Mouse (Mus musculus) heart, embryonic 11.5 days (tissue): ENCODE data around the gene Hist1h4f. TPM values are rescaled to one million over a fixed set of nuclear protein-coding genes. Genes with fewer than 3 reads are reported as not detected.
A peak's percentile ranks its signal among the peaks of the same experiment; 100 is the strongest.

Experiments
- ATAC-seq: fragments of 200-750 bp; cut with Nextera tagmentation; replicated peaks from 2 replicates; pipeline ENCODE4 v1.8.0; 2017; ENCODE audit warnings: moderate library complexity; ENCODE audit not compliant: insufficient number of reproducible peaks, low FRiP score, low TSS enrichment
- H3K27ac ChIP-seq: fragments of 300-500 bp; sonication (generic); 2 replicates; pipeline ENCODE4 v1.5.1; 2014; ENCODE audit warnings: mild to moderate bottlenecking, low read depth, low read length
- H3K27me3 ChIP-seq: fragments of 300-500 bp; sonication (generic); 2 replicates; pipeline ENCODE4 v1.6.1; 2014; ENCODE audit warnings: mild to moderate bottlenecking, low read length, mixed read lengths; ENCODE audit not compliant: control insufficient read depth, insufficient read depth
- H3K36me3 ChIP-seq: fragments of 300-500 bp; sonication (generic); 2 replicates; pipeline ENCODE4 v1.6.1; 2014; ENCODE audit warnings: mild to moderate bottlenecking, low read length, moderate library complexity, mixed read lengths; ENCODE audit not compliant: control insufficient read depth, insufficient read depth
- H3K4me1 ChIP-seq: fragments of 300-500 bp; sonication (generic); 2 replicates; pipeline ENCODE4 v1.6.1; 2014; ENCODE audit warnings: low read length; ENCODE audit not compliant: control insufficient read depth, insufficient read depth
- H3K4me2 ChIP-seq: fragments of 300-500 bp; sonication (generic); 2 replicates; pipeline ENCODE4 v1.6.1; 2014; ENCODE audit warnings: mild to moderate bottlenecking, moderate library complexity
- H3K4me3 ChIP-seq: fragments of 300-500 bp; sonication (generic); 2 replicates; pipeline ENCODE4 v1.5.1; 2014; ENCODE audit warnings: low read depth, low read length
- H3K9ac ChIP-seq: fragments of 300-500 bp; sonication (generic); 2 replicates; pipeline ENCODE4 v1.6.1; 2014; ENCODE audit warnings: mild to moderate bottlenecking, low read depth, low read length, moderate library complexity
- H3K9me3 ChIP-seq: fragments of 300-500 bp; sonication (generic); replicated peaks from 2 replicates; pipeline ENCODE4 v1.6.1; 2016; ENCODE audit warnings: low read length; ENCODE audit not compliant: control insufficient read depth
- WGBS: fragments of 180-500 bp; shearing (Covaris S2); extraction: QIAGEN DNeasy Blood & Tissue Kit; methylation state at CpG from one replicate; pipeline ENCODE4 v1.1.7; 2014; ENCODE audit not compliant: insufficient replicate concordance; 5-methylcytosine and 5-hydroxymethylcytosine counted together
- polyA plus RNA-seq: library from polyadenylated mRNA; unstranded; fragments of >200 nt; fragmentation: Nextera tagmentation; extraction: Ambion mirVana; gene quantifications from 2 replicates; pipeline ENCODE4 v1.2.1, GENCODE M21; 2014

The Hist1h4f gene
- polyA plus RNA-seq, 1 experiment from 2014 or later: not detected

DNA sequence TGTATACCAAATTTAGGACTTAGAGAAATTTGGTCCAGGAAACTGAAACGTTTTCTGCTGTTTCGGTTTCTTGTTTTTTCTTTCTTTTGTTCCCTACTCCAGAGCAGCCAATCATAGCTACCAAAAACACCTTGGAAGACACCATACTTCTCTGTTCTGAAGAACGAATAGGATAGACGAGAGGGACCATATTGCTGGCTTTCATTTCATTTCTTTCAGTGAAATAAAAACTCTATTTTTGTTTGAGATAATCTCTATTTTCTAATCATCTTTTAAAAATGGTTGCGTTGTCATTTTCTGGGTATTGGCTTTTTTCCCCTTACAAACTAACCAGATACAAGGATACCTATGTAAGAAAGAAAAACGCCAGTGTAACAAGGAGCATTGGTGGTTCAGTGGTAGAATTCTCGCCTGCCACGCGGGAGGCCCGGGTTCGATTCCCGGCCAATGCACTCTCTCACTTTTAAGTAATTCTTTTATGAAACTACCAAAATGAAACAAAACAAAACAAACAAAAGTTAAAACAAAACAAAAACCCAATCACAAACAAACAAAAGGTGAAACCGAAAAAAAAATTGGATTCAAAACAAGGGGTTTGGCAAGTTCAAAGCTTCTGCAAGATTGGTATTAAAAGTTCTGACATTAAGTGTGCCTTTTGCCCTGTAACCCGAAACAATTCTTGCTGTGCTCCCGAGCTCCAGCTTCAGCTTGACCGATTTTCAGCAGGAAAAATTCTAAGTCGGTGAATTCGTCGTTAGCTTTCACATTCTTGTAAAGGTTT, 34.4 kb downstream of the Hist1h4f start:
- H3K27ac ChIP-seq: peak overlapping the region; percentile 54; the same call in 1 of the 2 replicates
- WGBS: under 1% methylated on average over 19 of the region's 19 CpGs
- H3K4me1 ChIP-seq: no peaks in the 10 kb centered on the region
- H3K36me3 ChIP-seq: no peaks in the 10 kb centered on the region
- H3K27me3 ChIP-seq: no peaks in the 10 kb centered on the region
- H3K4me3 ChIP-seq: peak overlapping the region; percentile 47
- H3K9ac ChIP-seq: peak overlapping the region; percentile 54; the same call in 1 of the 2 replicates
- H3K4me2 ChIP-seq: peak overlapping the region; percentile 91
- peak; percentile 67 for ATAC-seq
- no peaks in the 10 kb centered on the region for H3K9me3 ChIP-seq

GRCm38 (mm10) chr13:23515826-23516620, 35.4 kb downstream of the Hist1h4f start:
- no peak overlapping the region for H3K27ac ChIP-seq
- no peaks in the 10 kb centered on the region for H3K36me3 ChIP-seq
- no peaks in the 10 kb centered on the region for H3K9me3 ChIP-seq
- peak overlapping the region; percentile 59; the same call in 1 of the 2 replicates for H3K9ac ChIP-seq
- ATAC-seq: no peak
- WGBS: 47% methylated on average over 15 of the region's 15 CpGs
- no peaks in the 10 kb centered on the region for H3K4me1 ChIP-seq
- H3K4me3 ChIP-seq: peak overlapping the region; percentile 47
- H3K27me3 ChIP-seq: no peaks in the 10 kb centered on the region
- peak overlapping the region; percentile 91 for H3K4me2 ChIP-seq

GRCm38 (mm10) chr13:23515281-23515680, 36.2 kb downstream of the Hist1h4f start:
- Histone ChIP-seq H3K4me1 (peaks cover 3% of the 10 kb centered on the region; the same call in 1 of the 2 replicates), H3K27me3 (no peaks in the 10 kb centered on the region), H3K36me3 (no peaks in the 10 kb centered on the region), H3K4me2 (no peak overlapping the region), H3K27ac (no peak overlapping the region), H3K9me3 (no peaks in the 10 kb centered on the region), H3K4me3 (no peak overlapping the region), H3K9ac (no peak overlapping the region)
- 79% methylated on average over 5 of the region's 5 CpGs for WGBS
- no peak for ATAC-seq

DNA sequence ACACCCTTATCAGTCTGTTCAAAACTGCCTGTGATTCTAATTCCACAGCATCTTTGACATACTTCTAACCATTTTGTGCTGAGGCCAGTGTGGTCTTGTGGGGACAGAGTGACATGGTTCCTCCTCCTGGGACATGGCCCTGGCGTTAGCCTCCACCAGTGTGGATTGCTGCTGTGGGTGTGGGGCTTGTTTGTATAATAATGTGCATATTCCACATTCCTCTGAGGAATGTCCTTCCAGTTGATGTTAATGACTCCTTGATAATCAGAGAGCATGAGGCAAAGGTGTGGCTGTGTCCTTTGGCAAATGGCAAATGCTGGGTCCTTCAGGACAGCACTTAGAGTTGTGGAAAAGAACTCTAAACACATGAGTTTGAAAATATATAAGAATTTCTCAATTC, 37.9 kb downstream of the Hist1h4f start:
- no peak overlapping the region for H3K9ac ChIP-seq
- H3K27ac ChIP-seq: no peak overlapping the region
- H3K4me3 ChIP-seq: no peak overlapping the region
- peaks cover 7% of the 10 kb centered on the region for H3K4me1 ChIP-seq
- WGBS: 74% methylated on average over 1 of the region's 1 CpGs
- no peaks in the 10 kb centered on the region for H3K36me3 ChIP-seq
- no peaks in the 10 kb centered on the region for H3K27me3 ChIP-seq
- H3K4me2 ChIP-seq: no peak overlapping the region
- H3K9me3 ChIP-seq: no peaks in the 10 kb centered on the region
- no peak for ATAC-seq

- Histone ChIP-seq H3K27ac (no peak overlapping the region), H3K9me3 (no peaks in the 10 kb centered on the region), H3K9ac (no peak overlapping the region), H3K36me3 (no peaks in the 10 kb centered on the region), H3K4me2 (no peak overlapping the region), H3K4me3 (no peak overlapping the region), H3K4me1 (peaks cover 12% of the 10 kb centered on the region), H3K27me3 (no peaks in the 10 kb centered on the region)
- no peak for ATAC-seq
- WGBS: 27% methylated on average over 1 of the region's 1 CpGs
Observed at GRCm38 (mm10) chr13:23510127-23510526, 41.3 kb downstream of the Hist1h4f start.

DNA sequence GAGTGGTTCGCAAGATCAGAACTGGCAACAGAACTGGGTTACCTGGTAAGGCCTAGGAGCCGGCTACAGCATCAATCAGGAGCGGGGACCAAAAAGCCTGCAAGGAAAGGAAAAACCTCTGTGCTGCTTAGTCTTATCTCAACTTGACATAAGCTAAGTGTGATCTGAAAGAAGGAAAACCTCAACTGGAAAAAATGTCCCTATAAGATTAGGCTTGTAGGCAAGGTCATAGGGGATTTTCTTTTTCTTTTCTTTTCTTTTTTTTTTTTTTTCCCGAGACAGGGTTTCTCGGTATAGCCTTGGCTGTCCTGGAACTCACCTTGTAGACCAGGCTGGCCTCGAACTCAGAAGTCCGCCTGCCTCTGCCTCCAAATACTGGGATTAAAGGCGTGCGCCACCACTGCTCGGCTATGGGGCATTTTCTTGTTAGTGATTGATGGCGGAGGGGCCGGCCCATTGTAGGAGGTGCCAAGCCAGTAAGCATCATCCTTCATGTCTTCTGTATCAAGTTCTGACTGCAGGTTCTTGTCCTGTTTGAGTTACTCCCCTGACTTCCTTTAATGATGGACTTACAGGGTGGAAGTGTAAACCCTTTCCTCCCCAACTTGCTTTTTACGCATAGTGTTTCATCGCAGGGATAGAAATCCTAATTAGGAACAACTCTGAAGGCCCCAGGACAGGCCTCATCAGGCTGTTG, 44.5 kb downstream of the Hist1h4f start:
- H3K9me3 ChIP-seq: no peaks in the 10 kb centered on the region
- H3K4me1 ChIP-seq: peaks cover 15% of the 10 kb centered on the region
- 0 out of 2 replicates have a peak overlapping the region, but pooled peaks have one; percentile 16 for H3K9ac ChIP-seq
- WGBS: 11% methylated on average over 14 of the region's 14 CpGs
- no peak for ATAC-seq
- H3K27me3 ChIP-seq: no peaks in the 10 kb centered on the region
- no peaks in the 10 kb centered on the region for H3K36me3 ChIP-seq
- H3K27ac ChIP-seq: no peak overlapping the region; the same call in 1 of the 2 replicates
- H3K4me2 ChIP-seq: peak overlapping the region; percentile 70
- H3K4me3 ChIP-seq: peak overlapping the region; percentile 39; the same call in 1 of the 2 replicates

DNA sequence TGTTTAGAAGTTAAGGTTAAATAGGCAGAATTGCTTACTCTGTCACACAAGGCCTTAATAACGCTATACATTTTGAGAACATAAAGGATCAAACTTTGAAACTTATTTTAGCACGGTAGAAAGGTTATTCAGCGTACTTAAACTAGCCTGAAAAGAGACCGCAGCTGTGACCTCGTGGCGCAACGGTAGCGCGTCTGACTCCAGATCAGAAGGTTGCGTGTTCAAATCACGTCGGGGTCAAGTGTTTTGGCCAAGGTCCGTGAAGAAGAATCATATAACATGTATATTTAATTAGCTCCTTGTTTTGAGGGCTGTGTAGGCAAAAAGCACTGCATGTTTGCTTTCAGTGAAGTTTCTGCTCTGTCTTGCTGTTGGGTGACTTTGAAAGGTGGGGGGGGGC, 45.1 kb downstream of the Hist1h4f start:
- ATAC-seq: 0 out of 2 replicates have a peak, but pooled peaks have one; percentile 46
- Histone ChIP-seq H3K9me3 (no peaks in the 10 kb centered on the region), H3K4me3 (peak overlapping the region; percentile 39), H3K27ac (peak overlapping the region; percentile 31), H3K4me2 (peak overlapping the region; percentile 70), H3K27me3 (no peaks in the 10 kb centered on the region), H3K36me3 (no peaks in the 10 kb centered on the region), H3K9ac (no peak overlapping the region), H3K4me1 (peaks cover 19% of the 10 kb centered on the region)
- WGBS: 3% methylated on average over 13 of the region's 13 CpGs

GRCm38 (mm10) chr13:23505662-23506345, 45.6 kb downstream of the Hist1h4f start:
- Histone ChIP-seq H3K4me1 (peaks cover 19% of the 10 kb centered on the region), H3K27ac (peak overlapping the region; percentile 31), H3K4me2 (peak overlapping the region; percentile 70), H3K4me3 (peak overlapping the region; percentile 39), H3K9me3 (no peaks in the 10 kb centered on the region), H3K9ac (peak overlapping the region; percentile 66), H3K36me3 (no peaks in the 10 kb centered on the region), H3K27me3 (no peaks in the 10 kb centered on the region)
- 0 out of 2 replicates have a peak, but pooled peaks have one; percentile 36 for ATAC-seq
- 2% methylated on average over 14 of the region's 14 CpGs for WGBS
